Mouse (Mus musculus): ENCODE results near the gene Plcl2. TPM values are rescaled to one million over a fixed set of nuclear protein-coding genes. Genes with fewer than 3 reads are reported as not detected.
"Not testable (repeated sequence)": the region's sequence is repeated elsewhere in the genome, so short reads cannot be mapped to it uniquely, and the experiment has no call there.

Gene Plcl2
- polyA plus RNA-seq, 1 experiment from 2014 or later = 10.5 TPM

- no peak for ATAC-seq (ENCODE audit: low FRiP score, low read depth)
- no peak overlapping the region for H3K4me3 ChIP-seq
- no peaks in the 10 kb centered on the region for H3K27me3 ChIP-seq
These were observed 6.7 kb downstream of the Plcl2 start for GRCm38 (mm10) chr17:50515926-50516325.

GRCm38 (mm10) chr17:50517781-50518415, 8.7 kb downstream of the Plcl2 start:
- Histone ChIP-seq H3K4me3 (no peak overlapping the region), H3K36me3 (no peaks in the 10 kb centered on the region), H3K27ac (replicated peaks) (no peak overlapping the region), H3K9me3 (no peaks in the 10 kb centered on the region), H3K27me3 (no peaks in the 10 kb centered on the region), H3K9ac (no peak overlapping the region), H3K4me1 (replicated peaks) (peaks cover 9% of the 10 kb centered on the region), H3K4me2 (no peak overlapping the region)
- ATAC-seq (ENCODE audit: low FRiP score, low read depth) = no peak
- 73% methylated on average over 6 of the region's 6 CpGs for WGBS

More at GRCm38 (mm10) chr17:50515926-50516325, 6.7 kb downstream of the Plcl2 start:
- H3K27ac ChIP-seq (replicated peaks) = no peak overlapping the region
- H3K4me1 ChIP-seq (replicated peaks) = peaks cover 25% of the 10 kb centered on the region
- H3K36me3 ChIP-seq = no peaks in the 10 kb centered on the region
- no peak overlapping the region for H3K4me2 ChIP-seq
- H3K9me3 ChIP-seq = no peaks in the 10 kb centered on the region
- 77% methylated on average over 4 of the region's 4 CpGs for WGBS
- H3K9ac ChIP-seq = no peak overlapping the region

- peaks cover 6% of the 10 kb centered on the region; the same call in 1 of the 2 replicates for H3K4me1 ChIP-seq (replicated peaks)
- WGBS = 85% methylated on average over 5 of the region's 5 CpGs
- H3K4me3 ChIP-seq = no peak overlapping the region
- no peak overlapping the region for H3K4me2 ChIP-seq
- no peak for ATAC-seq (ENCODE audit: low FRiP score, low read depth)
- no peaks in the 10 kb centered on the region for H3K9me3 ChIP-seq
- no peak overlapping the region for H3K9ac ChIP-seq
- H3K27me3 ChIP-seq = no peaks in the 10 kb centered on the region
- no peaks in the 10 kb centered on the region for H3K36me3 ChIP-seq
- H3K27ac ChIP-seq (replicated peaks) = no peak overlapping the region
These were observed 10.4 kb downstream of the Plcl2 start for GRCm38 (mm10) chr17:50519588-50519987.

GRCm38 (mm10) chr17:50522473-50523083, 13.4 kb downstream of the Plcl2 start:
- no peak overlapping the region for H3K27ac ChIP-seq (replicated peaks)
- 85% methylated on average over 5 of the region's 5 CpGs for WGBS
- ATAC-seq (ENCODE audit: low FRiP score, low read depth) = no peak
- no peak overlapping the region for H3K4me2 ChIP-seq
- H3K36me3 ChIP-seq = no peaks in the 10 kb centered on the region
- no peaks in the 10 kb centered on the region; the same call in 1 of the 2 replicates for H3K4me1 ChIP-seq (replicated peaks)
- H3K9ac ChIP-seq = no peak overlapping the region
- no peaks in the 10 kb centered on the region for H3K27me3 ChIP-seq
- no peaks in the 10 kb centered on the region for H3K9me3 ChIP-seq
- H3K4me3 ChIP-seq = no peak overlapping the region

- Histone ChIP-seq H3K4me3 (no peak overlapping the region), H3K4me1 (replicated peaks) (no peaks in the 10 kb centered on the region), H3K9me3 (no peaks in the 10 kb centered on the region), H3K4me2 (no peak overlapping the region), H3K27me3 (no peaks in the 10 kb centered on the region), H3K9ac (no peak overlapping the region), H3K36me3 (no peaks in the 10 kb centered on the region), H3K27ac (replicated peaks) (no peak overlapping the region)
- WGBS = 83% methylated on average over 6 of the region's 6 CpGs
- no peak for ATAC-seq (ENCODE audit: low FRiP score, low read depth)
These were observed 15.8 kb downstream of the Plcl2 start for GRCm38 (mm10) chr17:50524970-50525369.

GRCm38 (mm10) chr17:50525821-50526220, 16.6 kb downstream of the Plcl2 start:
- H3K9ac ChIP-seq = no peak overlapping the region
- WGBS = 53% methylated on average over 2 of the region's 2 CpGs
- peak; percentile 71; the same call in 1 of the 2 replicates for ATAC-seq (ENCODE audit: low FRiP score, low read depth)

GRCm38 (mm10) chr17:50530089-50530488, 20.9 kb downstream of the Plcl2 start:
- 91% methylated on average over 8 of the region's 8 CpGs for WGBS
- Histone ChIP-seq H3K9ac (no peak overlapping the region), H3K27me3 (no peaks in the 10 kb centered on the region), H3K27ac (replicated peaks) (no peak overlapping the region), H3K9me3 (no peaks in the 10 kb centered on the region), H3K36me3 (no peaks in the 10 kb centered on the region), H3K4me2 (no peak overlapping the region), H3K4me3 (no peak overlapping the region), H3K4me1 (replicated peaks) (no peaks in the 10 kb centered on the region)
- no peak for ATAC-seq (ENCODE audit: low FRiP score, low read depth)

More at GRCm38 (mm10) chr17:50525821-50526220, 16.6 kb downstream of the Plcl2 start:
- H3K4me3 ChIP-seq = no peak overlapping the region
- no peak overlapping the region for H3K27ac ChIP-seq (replicated peaks)
- no peaks in the 10 kb centered on the region for H3K4me1 ChIP-seq (replicated peaks)
- no peaks in the 10 kb centered on the region for H3K9me3 ChIP-seq
- H3K36me3 ChIP-seq = no peaks in the 10 kb centered on the region
- H3K27me3 ChIP-seq = no peaks in the 10 kb centered on the region
- H3K4me2 ChIP-seq = no peak overlapping the region

- H3K9ac ChIP-seq; H3K4me2 ChIP-seq; ATAC-seq (ENCODE audit: low FRiP score, low read depth); H3K4me1 ChIP-seq (replicated peaks); H3K27ac ChIP-seq (replicated peaks); H3K4me3 ChIP-seq; H3K9me3 ChIP-seq; H3K27me3 ChIP-seq; H3K36me3 ChIP-seq: not testable (repeated sequence)
- WGBS = 97% methylated on average over 2 of the region's 2 CpGs
These were observed 25.7 kb downstream of the Plcl2 start for GRCm38 (mm10) chr17:50534889-50535288.

GRCm38 (mm10) chr17:50536409-50537194, 27.4 kb downstream of the Plcl2 start:
- no peaks in the 10 kb centered on the region for H3K36me3 ChIP-seq
- H3K9ac ChIP-seq = no peak overlapping the region
- H3K9me3 ChIP-seq = no peaks in the 10 kb centered on the region
- H3K27me3 ChIP-seq = no peaks in the 10 kb centered on the region
- H3K4me3 ChIP-seq = no peak overlapping the region
- no peak overlapping the region for H3K27ac ChIP-seq (replicated peaks)
- no peak for ATAC-seq (ENCODE audit: low FRiP score, low read depth)
- WGBS = 94% methylated on average over 4 of the region's 4 CpGs
- H3K4me1 ChIP-seq (replicated peaks) = no peaks in the 10 kb centered on the region
- no peak overlapping the region for H3K4me2 ChIP-seq

GRCm38 (mm10) chr17:50537786-50538185, 28.6 kb downstream of the Plcl2 start:
- no peak overlapping the region for H3K4me3 ChIP-seq
- H3K27me3 ChIP-seq = no peaks in the 10 kb centered on the region
- H3K9me3 ChIP-seq = no peaks in the 10 kb centered on the region
- H3K27ac ChIP-seq (replicated peaks) = no peak overlapping the region
- no peaks in the 10 kb centered on the region for H3K4me1 ChIP-seq (replicated peaks)
- 80% methylated on average over 2 of the region's 2 CpGs for WGBS
- no peaks in the 10 kb centered on the region for H3K36me3 ChIP-seq
- no peak overlapping the region for H3K9ac ChIP-seq
- no peak for ATAC-seq (ENCODE audit: low FRiP score, low read depth)
- H3K4me2 ChIP-seq = no peak overlapping the region

GRCm38 (mm10) chr17:50544860-50545259, 35.7 kb downstream of the Plcl2 start:
- H3K9me3 ChIP-seq = no peaks in the 10 kb centered on the region
- no peak overlapping the region for H3K4me2 ChIP-seq
- no peaks in the 10 kb centered on the region for H3K4me1 ChIP-seq (replicated peaks)
- WGBS = 93% methylated on average over 1 of the region's 1 CpGs
- H3K27ac ChIP-seq (replicated peaks) = no peak overlapping the region
- H3K27me3 ChIP-seq = no peaks in the 10 kb centered on the region
- no peaks in the 10 kb centered on the region for H3K36me3 ChIP-seq
- H3K4me3 ChIP-seq = no peak overlapping the region
- ATAC-seq (ENCODE audit: low FRiP score, low read depth) = no peak
- H3K9ac ChIP-seq = no peak overlapping the region

- no peak overlapping the region for H3K4me2 ChIP-seq
- no peaks in the 10 kb centered on the region for H3K27me3 ChIP-seq
- H3K9me3 ChIP-seq = no peaks in the 10 kb centered on the region
- WGBS = 78% methylated on average over 6 of the region's 6 CpGs
- H3K27ac ChIP-seq (replicated peaks) = no peak overlapping the region
- ATAC-seq (ENCODE audit: low FRiP score, low read depth) = no peak
- no peak overlapping the region for H3K4me3 ChIP-seq
- no peaks in the 10 kb centered on the region for H3K36me3 ChIP-seq
- no peak overlapping the region for H3K9ac ChIP-seq
- H3K4me1 ChIP-seq (replicated peaks) = no peaks in the 10 kb centered on the region
These were observed 36.1 kb downstream of the Plcl2 start for GRCm38 (mm10) chr17:50545274-50545673.
